Mouse (Mus musculus) MN1 (cell line): Measurements from ENCODE around the gene Mcee.

Source experiments
- DNase-seq: peaks from one replicate; pipeline ENCODE4 v3.0.0-alpha.2; 2016; ENCODE audit warnings: low spot score

The Mcee gene

DNA sequence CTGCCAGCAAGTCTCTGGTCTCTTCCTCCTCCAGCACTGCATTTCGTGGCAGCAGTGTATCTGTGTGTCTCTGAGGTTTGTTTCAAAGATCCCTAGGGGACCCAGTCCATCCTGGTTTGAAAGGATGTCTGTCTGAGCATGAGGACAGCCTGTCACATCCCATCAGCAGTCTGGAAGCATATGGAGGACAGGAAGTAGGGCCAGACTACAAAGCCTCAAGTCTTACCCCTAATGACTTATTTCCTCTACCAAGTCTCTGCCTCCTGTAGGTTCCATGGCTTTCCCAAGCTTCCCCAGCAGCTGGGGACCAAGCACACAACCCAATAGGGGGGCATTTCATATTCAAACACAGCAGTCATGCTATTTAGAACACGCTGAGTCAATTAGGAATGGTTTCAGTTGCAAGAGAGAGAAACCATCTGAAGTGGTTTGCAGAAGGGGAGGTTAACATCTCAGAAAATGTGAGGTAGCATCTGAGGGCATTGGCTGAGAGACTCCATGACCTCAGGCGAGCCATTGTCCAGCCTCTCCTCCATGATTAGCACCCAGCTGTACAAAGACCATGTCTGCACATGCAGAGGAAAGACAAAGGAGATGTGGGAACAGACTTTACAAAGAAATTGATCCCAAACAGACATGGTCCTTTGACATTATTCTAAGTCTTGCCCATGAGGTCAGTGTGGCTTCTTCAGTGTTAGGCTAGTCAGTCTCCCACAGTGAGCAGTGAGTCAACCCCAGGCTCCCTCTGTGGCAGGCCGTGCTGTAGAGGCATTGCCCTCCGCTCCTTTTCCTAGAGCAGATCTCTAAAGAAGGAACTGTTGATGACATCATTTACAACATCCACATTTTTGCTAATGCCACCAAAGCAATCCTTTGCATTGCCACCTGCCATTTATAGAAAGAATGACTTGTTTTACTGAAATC, 47.5 kb downstream of the Mcee start:
- no peak for DNase-seq

DNA sequence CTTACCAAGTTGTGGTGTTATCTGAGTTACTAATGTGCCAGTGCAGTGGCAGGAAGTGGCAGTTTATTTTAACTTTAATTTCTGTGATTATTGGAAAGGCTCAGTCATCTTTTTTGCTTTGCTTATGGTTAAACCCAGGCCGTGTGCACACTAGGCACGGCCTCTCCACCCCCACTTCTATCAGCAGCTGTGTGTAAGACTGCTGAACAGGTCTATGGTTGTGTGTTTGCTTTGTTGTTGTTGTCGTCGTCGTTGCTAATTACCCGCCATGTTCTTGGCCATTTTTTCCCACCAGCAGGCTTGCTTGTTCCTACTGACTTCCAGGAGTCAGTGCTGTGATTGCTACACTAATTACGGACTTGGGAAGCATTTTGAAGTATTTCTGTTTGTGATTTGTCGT, 48.1 kb downstream of the Mcee start:
- DNase-seq = no peak

DNA sequence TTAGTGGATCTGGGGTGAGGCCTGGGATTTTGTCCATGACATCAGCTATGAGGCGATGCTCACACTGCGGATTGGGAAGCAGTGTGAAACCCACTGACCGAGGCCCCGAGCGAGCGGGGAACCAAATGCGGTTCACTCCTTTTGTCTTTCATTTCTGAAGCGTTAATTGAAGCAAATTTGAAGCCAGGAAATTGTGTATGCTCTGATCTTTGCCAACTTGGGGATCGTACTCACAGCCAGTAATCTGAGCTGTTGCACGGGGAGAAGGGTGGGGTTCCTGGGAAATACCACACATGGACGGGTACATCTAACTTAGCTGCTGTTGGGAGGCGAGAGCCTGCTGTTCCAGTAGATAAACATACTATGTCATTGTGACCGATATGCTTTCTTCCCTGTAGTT, 58.2 kb downstream of the Mcee start:
- DNase-seq = no peak

DNA sequence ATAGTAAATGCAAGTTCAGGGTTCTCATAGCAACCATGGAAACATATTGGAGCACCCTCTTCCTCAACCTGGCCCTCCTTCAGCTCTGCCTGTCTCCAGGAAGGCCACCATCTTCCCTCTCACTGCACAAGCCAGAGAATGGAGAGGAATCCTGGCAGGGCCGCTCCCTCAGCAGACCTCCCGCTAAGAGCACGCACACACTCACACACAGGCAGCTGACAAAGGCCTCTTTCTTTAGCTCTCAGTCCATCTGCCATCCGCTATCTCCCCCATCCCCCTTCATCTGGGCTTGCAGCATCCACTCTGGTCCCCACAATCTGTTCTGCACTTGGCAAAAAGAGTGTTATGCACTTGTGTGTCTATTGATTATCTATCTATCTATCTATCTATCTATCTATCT, 59.0 kb downstream of the Mcee start:
- no peak for DNase-seq

DNA sequence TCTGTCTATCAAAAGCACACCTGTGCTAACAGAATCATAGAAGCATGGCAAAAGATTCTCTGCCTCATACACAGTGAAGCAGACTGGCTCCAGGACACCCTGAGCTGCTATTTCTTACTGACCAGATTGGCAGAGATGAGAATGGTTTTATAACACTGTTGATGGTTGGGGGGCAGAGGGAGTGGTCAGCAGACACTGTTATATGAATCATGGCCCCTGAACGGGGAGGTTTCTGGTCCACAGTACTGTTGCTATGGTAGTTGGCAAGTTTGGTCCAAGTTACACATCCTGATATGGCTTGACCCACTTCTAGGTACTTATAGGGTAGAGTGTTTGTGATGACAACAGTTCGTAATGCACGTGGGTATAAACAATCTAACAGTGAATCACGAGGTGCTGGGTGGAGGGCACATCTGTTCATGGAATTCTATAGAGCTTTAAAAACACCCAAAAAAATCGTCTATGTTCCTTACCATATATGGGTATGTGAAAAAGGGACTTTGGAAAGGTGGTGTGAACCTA, 59.5 kb downstream of the Mcee start:
- no peak for DNase-seq

DNA sequence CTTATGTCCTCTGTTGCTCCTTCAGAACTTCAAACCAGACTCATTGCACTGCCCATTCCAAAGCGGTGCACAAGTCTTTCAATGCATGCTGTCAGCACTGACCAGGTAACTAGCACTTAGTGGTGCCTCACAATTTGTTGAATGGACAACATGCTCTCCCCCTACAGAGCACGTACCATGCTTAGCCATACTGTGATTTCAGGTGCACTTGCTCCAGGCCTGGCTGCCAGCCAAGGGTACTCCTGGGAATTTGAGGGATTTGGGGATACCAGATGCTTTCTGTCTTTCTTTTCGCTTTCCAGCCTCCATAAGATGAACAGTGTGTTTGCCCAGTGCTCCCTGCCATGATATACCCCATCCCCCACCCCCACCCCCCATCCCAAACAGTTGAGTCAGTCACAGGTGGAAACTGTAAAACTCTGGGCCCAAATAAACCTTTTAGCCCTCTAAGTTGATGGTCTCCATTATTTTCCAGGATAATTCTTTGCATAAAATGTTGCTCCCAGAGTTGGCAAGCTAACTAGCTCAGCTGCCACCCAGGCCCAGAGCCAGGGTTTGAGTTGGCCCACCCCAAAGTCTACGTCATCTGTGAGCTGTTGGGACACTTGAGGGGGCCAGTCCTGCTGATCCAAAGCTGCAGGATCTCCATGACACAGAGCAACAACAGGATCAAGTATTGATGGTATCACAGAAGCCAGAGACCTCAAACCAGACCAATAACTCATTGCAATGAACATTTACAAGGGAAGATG, 60.2 kb downstream of the Mcee start:
- no peak for DNase-seq

DNA sequence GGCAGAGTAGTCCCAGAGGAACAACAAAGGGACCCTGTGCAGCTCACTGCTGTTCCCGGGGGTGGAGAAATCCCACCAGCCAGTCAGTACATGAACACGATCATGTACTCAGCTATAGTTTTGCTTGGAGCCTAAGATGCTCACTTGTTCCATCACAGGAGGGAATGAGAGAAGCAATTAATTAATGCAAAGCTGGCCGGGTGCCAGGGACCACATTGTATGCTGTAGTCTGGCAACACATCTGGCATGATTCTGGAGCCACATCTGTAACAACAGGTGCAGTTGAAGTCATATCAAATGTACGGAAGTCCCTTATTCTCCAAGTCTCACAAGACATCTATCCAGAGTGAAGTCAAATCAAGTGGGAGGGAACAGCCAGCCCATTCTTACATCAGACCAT, 63.8 kb downstream of the Mcee start:
- no peak for DNase-seq

DNA sequence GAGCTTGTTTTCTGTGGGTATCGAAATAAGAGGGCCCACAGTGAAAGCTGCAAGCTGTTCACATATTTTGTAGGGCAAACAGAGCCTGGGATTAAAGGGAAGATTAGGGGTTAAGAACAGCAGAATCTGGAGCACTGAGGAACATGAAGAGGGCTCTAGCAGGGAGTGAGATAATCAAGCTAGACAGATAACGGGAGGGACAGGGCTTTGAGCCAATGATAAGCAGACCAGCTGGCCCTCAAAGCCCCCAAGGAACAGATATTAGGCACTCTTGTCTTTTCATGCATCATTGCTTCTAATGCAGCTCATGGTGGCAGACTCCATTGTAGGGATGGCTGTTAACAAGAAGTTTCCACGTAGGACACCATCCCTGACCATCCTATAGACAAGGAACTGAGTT, 64.3 kb downstream of the Mcee start:
- DNase-seq = no peak

DNA sequence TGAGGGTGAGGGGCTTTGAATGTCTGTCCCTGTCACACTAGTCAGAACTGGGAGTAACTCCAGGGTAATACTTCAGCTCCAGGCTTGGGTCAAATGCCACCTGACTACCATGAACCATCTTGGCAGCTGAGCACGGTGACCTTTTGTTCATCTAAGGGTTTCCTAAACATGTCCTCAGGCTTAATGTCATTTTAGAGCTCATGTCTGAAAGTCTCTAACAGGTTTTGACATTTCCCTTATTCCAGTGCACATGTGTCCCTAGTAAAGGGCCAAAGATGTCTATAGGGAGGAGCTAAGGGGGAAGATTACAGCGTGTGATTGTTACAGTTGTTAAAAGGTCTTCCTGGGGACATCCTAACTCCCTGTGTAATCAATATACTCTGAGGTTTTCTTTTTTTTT, 65.4 kb downstream of the Mcee start:
- DNase-seq = no peak
